Mouse (Mus musculus) ES-Bruce4 (cell line): ENCODE data around the gene Car9. TPM values are rescaled to one million over a fixed set of nuclear protein-coding genes. Genes with fewer than 3 reads are reported as not detected.

ENCODE experiments used
- H3K27ac ChIP-seq: 2 replicates; pipeline ENCODE4 v1.5.1; 2012; ENCODE audit warnings: low read length, inconsistent platforms; ENCODE audit not compliant: insufficient read depth
- H3K27me3 ChIP-seq: 2 replicates; pipeline ENCODE4 v1.6.1; 2012; ENCODE audit warnings: mild to moderate bottlenecking, low read length, inconsistent platforms; ENCODE audit not compliant: control insufficient read depth, poor library complexity, insufficient read depth, severe bottlenecking
- H3K36me3 ChIP-seq: 2 replicates; pipeline ENCODE4 v1.6.1; 2012; ENCODE audit warnings: inconsistent platforms, mild to moderate bottlenecking, low read length, moderate library complexity; ENCODE audit not compliant: control insufficient read depth, poor library complexity, insufficient read depth, severe bottlenecking
- H3K4me1 ChIP-seq: one replicate; pipeline ENCODE4 v1.8.1; 2011; ENCODE audit warnings: low read length; ENCODE audit not compliant: control insufficient read depth, insufficient read depth
- H3K4me3 ChIP-seq: 2 replicates; pipeline ENCODE4 v1.5.1; 2011; ENCODE audit warnings: low read depth, mild to moderate bottlenecking, low read length
- H3K9ac ChIP-seq: 2 replicates; pipeline ENCODE4 v1.6.1; 2012; ENCODE audit warnings: low read depth, mild to moderate bottlenecking, inconsistent platforms; ENCODE audit not compliant: poor library complexity, severe bottlenecking
- H3K9me3 ChIP-seq: replicated peaks from 2 replicates; pipeline ENCODE4 v1.6.1; 2012; ENCODE audit warnings: mild to moderate bottlenecking, low read length, inconsistent platforms; ENCODE audit not compliant: control insufficient read depth, poor library complexity, insufficient read depth, severe bottlenecking
- CTCF ChIP-seq: IDR thresholded peaks from one replicate; pipeline ENCODE4 v1.8.1; 2011; ENCODE audit warnings: low read depth, low read length
- EP300 ChIP-seq: IDR thresholded peaks from 2 replicates; pipeline ENCODE4 v1.6.1; 2011; ENCODE audit warnings: low read depth, low read length; ENCODE audit not compliant: insufficient read depth
- POLR2A ChIP-seq: IDR thresholded peaks from one replicate; pipeline ENCODE4 v1.8.1; 2011; ENCODE audit warnings: low read length; ENCODE audit not compliant: insufficient read depth
- polyA plus RNA-seq: library from polyadenylated mRNA; stranded (reverse); fragments of >200 nt; gene quantifications from 2 replicates; pipeline ENCODE4 v1.2.4, GENCODE M21; 2011; ENCODE audit warnings: low read depth; ENCODE audit not compliant: missing spikeins, insufficient read depth, insufficient read length

Gene Car9
- polyA plus RNA-seq, 1 experiment, result 0.61 TPM

- TF ChIP-seq POLR2A, result no peak
- no peak for TF ChIP-seq EP300
- TF ChIP-seq CTCF, result no peak
- Histone ChIP-seq H3K4me3 (no peak overlapping the region), H3K36me3 (no peaks in the 10 kb centered on the region), H3K9me3 (no peaks in the 10 kb centered on the region), H3K9ac (no peak overlapping the region), H3K27ac (no peak overlapping the region), H3K4me1 (no peaks in the 10 kb centered on the region), H3K27me3 (no peaks in the 10 kb centered on the region)
These were observed 33.1 kb upstream of the Car9 start for GRCm38 (mm10) chr4:43473636-43474035.

- H3K4me3 ChIP-seq, result no peak overlapping the region
- H3K9ac ChIP-seq, result no peak overlapping the region
- H3K36me3 ChIP-seq, result no peaks in the 10 kb centered on the region
- no peaks in the 10 kb centered on the region for H3K9me3 ChIP-seq
- no peaks in the 10 kb centered on the region for H3K27me3 ChIP-seq
- TF ChIP-seq CTCF (peak; percentile 31), POLR2A (no peak)
- H3K27ac ChIP-seq, result no peak overlapping the region
- H3K4me1 ChIP-seq, result no peaks in the 10 kb centered on the region
These were observed 30.2 kb upstream of the Car9 start for GRCm38 (mm10) chr4:43476604-43477003.

GRCm38 (mm10) chr4:43477857-43478533 lies 28.8 kb upstream of the Car9 start:
- Histone ChIP-seq H3K27ac (0 out of 2 replicates have a peak overlapping the region, but pooled peaks have one; percentile 15), H3K36me3 (no peaks in the 10 kb centered on the region), H3K9me3 (no peaks in the 10 kb centered on the region), H3K27me3 (no peaks in the 10 kb centered on the region), H3K4me3 (peak overlapping the region; percentile 74), H3K9ac (no peak overlapping the region), H3K4me1 (no peaks in the 10 kb centered on the region)
- TF ChIP-seq CTCF (peak; percentile 43), POLR2A (peak; percentile 55), EP300 (no peak)

GRCm38 (mm10) chr4:43478534-43478858 lies 28.3 kb upstream of the Car9 start:
- TF ChIP-seq EP300, result no peak
- TF ChIP-seq CTCF, result no peak
- TF ChIP-seq POLR2A, result no peak
- H3K9me3 ChIP-seq, result no peaks in the 10 kb centered on the region
- peaks cover 1% of the 10 kb centered on the region for H3K4me1 ChIP-seq
- H3K36me3 ChIP-seq, result no peaks in the 10 kb centered on the region
- no peak overlapping the region for H3K9ac ChIP-seq
- H3K27me3 ChIP-seq, result no peaks in the 10 kb centered on the region
- H3K4me3 ChIP-seq, result peak overlapping the region; percentile 74
- 0 out of 2 replicates have a peak overlapping the region, but pooled peaks have one; percentile 15 for H3K27ac ChIP-seq

GRCm38 (mm10) chr4:43478906-43479832 lies 27.6 kb upstream of the Car9 start:
- no peak overlapping the region for H3K27ac ChIP-seq
- no peaks in the 10 kb centered on the region for H3K27me3 ChIP-seq
- no peaks in the 10 kb centered on the region for H3K9me3 ChIP-seq
- H3K9ac ChIP-seq, result peak overlapping the region; percentile 38
- H3K4me1 ChIP-seq, result peaks cover 2% of the 10 kb centered on the region
- H3K36me3 ChIP-seq, result no peaks in the 10 kb centered on the region
- no peak for TF ChIP-seq POLR2A
- no peak for TF ChIP-seq EP300
- peak; percentile 53 for TF ChIP-seq CTCF
- peak overlapping the region; percentile 71 for H3K4me3 ChIP-seq

- Histone ChIP-seq H3K36me3 (no peaks in the 10 kb centered on the region), H3K9me3 (no peaks in the 10 kb centered on the region)
These were observed 25.8 kb upstream of the Car9 start for GRCm38 (mm10) chr4:43480985-43481384.

More at GRCm38 (mm10) chr4:43480985-43481384, 25.8 kb upstream of the Car9 start:
- H3K9ac ChIP-seq, result no peak overlapping the region
- no peaks in the 10 kb centered on the region for H3K27me3 ChIP-seq
- no peak overlapping the region for H3K4me3 ChIP-seq
- TF ChIP-seq CTCF (no peak), POLR2A (no peak), EP300 (no peak)
- H3K27ac ChIP-seq, result no peak overlapping the region
- H3K4me1 ChIP-seq, result peaks cover 2% of the 10 kb centered on the region
